Mouse (Mus musculus) spleen, postnatal 14 days (tissue): Measurements from ENCODE around the gene Itfg2.
A peak's percentile ranks its signal among the peaks of the same experiment; 100 is the strongest.
"Not testable (repeated sequence)": the region's sequence is repeated elsewhere in the genome, so short reads cannot be mapped to it uniquely, and the experiment has no call there.

Experiments used
- DNase-seq, 2 experiments: peaks; one replicate each; pipeline ENCODE4 v3.0.0; 2021 to 2022; ENCODE audit warnings: low spot score in 2 of 2

The Itfg2 gene

DNA sequence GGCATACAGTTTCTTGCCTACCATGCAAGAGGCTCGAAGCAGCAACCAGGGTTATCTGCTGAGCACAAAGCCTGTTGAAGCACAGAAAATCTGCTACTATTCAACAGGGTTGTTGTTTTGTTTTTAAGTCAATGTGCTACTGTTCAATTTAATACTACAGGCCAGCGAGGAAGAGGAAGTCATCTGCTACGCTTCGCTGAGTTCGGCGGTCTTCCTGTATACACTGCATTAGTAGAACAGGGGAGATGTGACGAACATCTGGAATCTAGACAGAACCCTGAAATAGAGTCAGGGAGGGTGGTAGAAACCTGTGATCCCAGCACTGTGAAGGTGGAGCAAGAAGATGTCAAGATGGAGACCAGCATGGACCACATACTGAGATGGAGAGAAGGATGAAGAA, 41.0 kb downstream of the Itfg2 start:
- DNase-seq: peak in 1 of 2 experiments; percentile 26

DNA sequence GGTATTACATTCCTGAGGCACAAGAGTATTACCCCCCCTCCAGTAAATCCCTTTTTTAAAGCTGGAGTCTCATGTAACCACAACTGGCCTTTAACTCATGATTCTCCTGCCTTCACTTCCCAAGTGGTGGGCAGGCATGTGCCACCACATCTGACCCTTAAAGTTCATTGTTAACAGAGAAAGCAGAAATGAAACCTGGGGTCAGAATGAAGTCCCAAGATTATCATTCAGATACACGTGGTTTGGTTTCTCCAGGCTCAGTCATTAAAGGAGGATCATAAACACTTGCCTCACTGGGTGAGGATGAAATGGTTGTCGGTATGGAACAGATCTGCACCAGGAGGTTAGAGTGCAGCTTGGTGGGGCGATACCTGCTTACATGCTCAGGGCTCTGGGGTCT, 43.5 kb downstream of the Itfg2 start:
- no peak for DNase-seq

DNA sequence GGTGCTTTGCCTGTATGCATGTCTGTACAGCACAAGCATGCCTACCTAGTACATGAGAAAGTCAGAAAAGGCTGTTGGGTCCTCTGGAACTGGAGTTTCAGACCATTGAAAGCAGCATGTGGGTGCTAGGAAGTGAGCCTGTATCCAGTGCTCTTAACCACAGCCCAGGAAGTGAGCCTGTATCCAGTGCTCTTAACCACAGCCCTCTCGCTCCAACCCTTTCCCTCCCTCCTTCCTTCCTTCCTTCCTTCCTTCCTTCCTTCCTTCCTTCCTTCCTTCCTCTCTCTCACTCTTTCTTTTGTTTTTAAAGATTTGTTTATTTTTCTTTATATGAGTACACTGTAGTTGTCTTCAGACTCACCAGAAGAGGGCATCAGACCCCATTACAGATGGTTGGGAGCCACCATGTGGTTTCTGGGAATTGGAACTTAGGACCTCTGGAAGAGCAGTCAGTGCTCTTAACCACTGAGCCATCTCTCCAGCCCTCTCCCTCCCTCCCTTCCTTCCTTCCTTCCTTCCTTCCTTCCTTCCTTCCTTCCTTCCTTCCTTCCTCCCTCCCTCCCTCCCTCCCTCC, 44.0 kb downstream of the Itfg2 start:
- not testable (repeated sequence) for DNase-seq

DNA sequence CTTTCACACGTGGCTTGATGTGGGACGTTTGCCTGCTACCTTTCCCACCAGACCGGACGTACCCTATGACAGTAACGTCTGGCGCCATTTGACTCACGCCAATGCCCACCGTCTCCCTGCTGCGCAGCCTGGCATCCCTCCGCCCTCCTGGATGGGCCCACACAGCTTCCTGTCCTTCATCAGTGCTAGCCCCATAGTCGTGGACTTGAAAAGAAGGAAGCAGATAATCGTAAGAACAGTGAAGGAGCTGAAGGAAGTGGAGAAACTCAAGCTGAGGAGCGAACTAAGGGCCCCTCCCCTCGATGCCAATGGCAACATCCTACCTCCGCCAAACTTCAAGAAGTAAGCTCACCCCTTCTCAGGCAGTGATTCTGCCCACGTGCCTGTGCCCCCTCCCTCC, 45.1 kb downstream of the Itfg2 start:
- DNase-seq: no peak

DNA sequence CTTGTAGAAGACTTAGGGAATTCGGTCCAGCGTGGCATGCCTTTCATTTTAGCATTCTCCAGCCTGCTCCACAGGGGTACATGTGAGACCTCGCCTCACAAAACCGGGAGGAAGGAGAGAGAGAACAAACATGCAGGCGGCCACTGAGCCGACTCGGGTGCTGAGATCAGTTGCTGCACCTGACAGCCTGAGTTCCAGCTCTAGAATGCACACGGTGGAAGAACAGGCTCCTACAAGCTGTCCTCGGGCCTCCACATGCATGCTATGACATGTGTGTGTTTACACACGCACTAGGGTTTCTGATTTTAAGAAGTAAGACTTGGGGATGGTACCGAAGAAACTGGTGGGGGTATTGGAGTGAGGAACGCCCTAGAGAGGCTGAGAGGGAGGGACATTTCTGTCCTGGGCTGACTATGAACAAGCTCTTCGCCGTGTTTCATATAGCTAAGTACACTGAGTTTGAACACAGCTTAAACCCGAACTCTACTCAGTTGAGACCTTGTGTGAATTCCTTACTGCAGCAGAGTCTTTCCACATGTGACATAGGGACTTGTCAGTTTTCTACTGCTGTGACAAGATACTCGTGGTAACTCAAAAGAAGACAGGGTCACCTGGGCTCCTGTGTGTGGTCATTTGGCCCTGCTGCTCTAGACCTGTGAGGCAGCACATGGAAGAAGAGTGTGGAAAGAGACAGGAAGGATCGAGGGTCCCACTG, 48.2 kb downstream of the Itfg2 start:
- no peak for DNase-seq

DNA sequence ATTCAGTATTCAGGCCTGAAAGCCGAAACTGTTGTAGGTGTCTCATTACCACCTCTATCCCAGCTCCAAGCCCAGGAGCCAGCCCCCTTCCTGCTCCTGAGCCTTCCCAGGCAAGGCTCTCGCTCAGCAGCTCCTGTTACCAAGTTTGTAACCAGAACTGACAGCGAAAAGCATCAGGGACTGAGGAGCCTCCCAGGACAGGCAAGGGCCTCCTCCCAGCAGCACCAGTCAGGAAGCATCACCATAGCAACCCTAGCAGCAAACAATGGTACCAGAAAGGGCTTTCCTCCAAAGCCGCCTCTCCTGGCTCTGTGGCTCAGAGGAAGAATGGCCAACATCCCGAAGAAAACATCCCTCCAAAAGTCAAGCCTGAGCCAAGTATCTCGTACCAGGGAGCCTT, 49.5 kb downstream of the Itfg2 start, which contains the start of the genes Tex52 and Gm44596:
Gene Tex52 (plus strand): TSS at position 265 of the 400 bp plus-strand sequence.
Gene Gm44596 (plus strand): TSS at position 312 of the 400 bp plus-strand sequence.
- DNase-seq: no peak

DNA sequence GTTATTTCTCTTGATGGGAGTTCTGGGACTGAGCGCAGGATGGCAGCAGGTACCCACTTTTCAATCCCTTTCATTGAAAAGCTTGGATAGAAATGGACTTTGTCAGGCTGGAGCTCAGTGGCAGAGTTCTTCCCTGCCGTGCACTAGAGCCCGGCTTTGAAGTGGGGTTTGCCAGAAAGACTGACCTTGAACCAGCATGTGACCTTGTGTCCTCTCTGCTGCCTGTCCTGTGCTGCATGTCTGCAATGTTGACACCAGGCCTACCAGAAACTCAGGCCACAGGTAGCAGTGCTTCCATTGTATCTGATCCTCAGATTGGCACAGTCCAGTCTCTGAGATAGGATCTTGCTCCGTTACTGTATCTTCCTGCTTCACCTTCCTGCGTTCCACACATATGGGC, 54.7 kb downstream of the Itfg2 start:
- DNase-seq: no peak

DNA sequence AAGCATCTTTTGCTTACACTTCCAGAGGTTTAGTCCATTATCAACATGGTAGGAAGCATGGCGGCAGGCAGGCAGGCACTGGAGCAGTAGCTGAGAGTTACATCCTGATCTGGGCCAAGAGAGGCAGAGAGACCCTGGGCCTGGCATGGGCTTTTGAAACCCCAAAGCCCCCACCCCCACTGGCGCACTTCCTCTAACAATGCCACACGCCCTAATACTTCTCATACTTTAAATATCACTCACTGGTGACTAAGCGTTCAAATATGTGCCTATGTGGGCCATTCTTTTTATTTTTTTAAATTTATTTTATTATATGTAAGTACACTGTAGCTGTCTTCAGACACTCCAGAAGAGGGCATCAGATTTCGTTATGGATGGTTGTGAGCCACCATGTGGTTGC, 58.3 kb downstream of the Itfg2 start:
- no peak for DNase-seq

DNA sequence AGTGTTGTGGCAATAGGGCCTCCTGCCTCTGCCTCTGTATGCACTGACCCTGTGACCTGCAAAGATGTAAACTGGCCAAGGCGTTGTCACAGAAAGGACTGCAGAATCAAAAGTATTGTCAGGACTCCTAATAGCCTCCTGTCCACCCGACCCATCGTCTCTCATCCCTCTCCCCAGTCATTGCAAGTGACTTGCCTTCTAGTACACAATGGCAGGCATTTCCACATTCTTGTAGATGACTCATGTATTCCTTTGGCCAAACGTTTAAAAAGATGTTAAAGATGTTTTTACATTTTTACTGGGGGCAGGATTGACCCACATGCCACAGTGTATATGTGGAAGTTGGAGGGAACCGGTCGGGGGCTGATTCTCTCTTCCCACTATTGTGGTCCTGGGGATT, 60.0 kb downstream of the Itfg2 start:
- DNase-seq: no peak

DNA sequence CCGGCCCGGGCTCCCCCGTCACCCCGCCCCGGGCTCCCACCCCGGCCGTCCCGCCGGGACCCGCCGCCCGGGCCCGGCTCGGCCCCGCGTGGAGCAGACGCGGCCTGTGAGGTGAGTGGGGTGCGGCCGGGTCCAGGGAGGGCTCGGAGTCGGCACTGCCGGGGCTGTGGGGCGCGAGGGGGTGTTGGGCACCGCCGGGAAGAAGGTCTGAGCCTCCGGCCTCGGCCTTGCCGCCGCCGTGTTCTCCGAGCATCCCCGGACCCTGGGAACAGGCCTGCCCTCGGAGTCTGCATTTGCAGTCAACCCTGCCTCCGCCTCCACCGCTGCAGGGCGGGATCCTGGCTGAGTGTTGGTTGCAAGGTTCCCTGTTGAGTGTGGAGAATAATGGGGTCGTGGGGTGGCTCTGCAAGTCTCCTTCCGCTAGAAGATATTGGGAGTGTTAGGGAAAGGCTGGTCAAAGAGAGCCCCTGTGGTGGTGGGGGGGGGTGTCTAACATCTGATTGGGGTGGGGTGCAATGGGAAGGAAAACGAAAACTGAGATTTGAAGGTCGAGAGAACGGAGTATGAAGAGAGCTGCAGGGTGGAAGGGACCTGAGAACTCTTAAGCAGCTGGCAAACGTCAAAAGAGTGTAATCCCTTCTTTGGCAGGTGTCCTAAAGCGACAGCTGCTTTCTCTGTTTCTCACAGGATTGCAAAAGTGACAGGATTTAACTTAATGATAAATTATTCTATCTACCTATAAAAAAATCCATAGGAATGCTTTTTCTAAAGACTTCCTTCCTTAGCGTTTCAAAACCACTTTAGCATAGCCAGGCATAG, 61.5 kb downstream of the Itfg2 start:
- DNase-seq: no peak

DNA sequence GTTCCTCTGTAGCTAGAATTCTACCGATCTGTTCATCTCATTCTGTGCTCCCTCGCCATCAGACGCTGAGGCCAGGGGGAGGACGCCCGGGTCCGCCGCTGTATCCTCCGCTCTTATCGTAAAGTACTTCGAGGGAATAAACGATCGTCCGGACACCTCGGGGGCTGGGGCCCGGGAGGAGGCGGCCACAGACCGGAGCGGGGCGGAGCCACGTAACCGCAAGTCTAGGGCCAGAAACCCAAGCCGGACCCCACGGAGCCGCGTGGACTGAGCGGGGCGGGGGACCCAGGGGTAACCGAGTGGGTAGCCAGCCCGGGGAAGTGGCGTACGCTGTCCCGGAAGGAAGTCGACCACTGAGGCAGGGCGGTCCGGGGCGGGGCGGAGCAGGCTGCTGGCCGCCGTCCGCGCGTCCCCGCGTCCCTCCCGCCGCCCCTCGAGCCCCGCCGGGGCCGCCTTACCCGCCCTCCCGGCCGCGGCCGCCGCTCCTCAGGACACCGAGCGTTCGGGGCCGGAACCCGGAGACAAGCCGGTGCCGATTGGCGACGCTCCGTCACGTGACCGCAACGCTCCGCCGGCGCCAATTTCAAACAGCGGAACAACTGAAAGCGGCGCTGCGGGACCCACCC, 62.2 kb downstream of the Itfg2 start, which contains the start of the genes Rhno1 and Foxm1:
Gene Rhno1 (minus strand): TSS at position 531 of the 626 bp plus-strand sequence.
Gene Foxm1 (plus strand): TSS at position 587 of the 626 bp plus-strand sequence.
- DNase-seq: peak; percentile 76 to 78

DNA sequence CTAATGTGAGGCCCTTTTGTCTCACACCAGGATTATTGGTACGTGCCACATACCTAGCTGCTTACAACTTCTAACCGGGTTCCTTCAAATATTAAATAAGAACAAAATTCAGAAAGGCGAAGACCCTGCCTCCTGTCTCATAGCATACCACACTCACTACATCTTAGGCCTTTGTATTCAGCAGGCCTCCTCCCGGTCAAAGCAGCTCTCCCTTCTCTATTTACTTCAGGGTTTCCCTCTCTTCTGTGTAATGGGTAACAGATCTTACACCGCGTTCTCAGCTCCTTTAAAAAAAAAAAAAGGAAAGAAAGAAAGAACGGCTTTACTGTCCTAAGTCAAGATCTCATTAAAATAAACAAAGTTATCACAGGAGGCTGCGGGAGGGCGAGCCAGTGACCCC, 62.8 kb downstream of the Itfg2 start:
- DNase-seq: no peak
